Mouse (Mus musculus): ENCODE results near the gene Mfsd2b. TPM values are rescaled to one million over a fixed set of nuclear protein-coding genes. Genes with fewer than 3 reads are reported as not detected.

The Mfsd2b gene
- polyA plus RNA-seq, 1 experiment from 2014 or later: 28.0 TPM

DNA sequence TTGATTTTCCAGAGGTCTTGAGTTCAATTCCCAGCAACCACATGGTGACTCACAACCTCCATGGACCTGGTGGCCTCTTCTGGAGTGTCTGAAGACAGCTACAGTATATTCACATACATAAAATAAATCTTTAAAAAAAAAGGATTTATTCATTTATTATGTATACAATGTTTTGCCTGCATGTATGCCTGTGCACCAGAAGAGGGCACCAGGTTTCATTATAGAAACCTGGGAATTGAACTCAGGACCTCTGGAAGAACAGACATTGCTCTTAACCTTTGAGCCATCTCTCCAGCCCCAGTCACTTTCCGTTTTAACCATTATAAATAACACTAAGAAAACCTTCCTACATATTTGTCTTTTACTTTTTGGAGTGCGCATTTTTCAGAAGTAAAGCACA, 17.3 kb downstream of the Mfsd2b start:
- Histone ChIP-seq H3K4me3 (ENCODE audit: low read depth, low read length) (no peak overlapping the region), H3K4me1 (ENCODE audit: insufficient read depth) (no peaks in the 10 kb centered on the region), H3K36me3 (replicated peaks; ENCODE audit: insufficient read depth, low read length) (peaks cover 17% of the 10 kb centered on the region; the same call in 1 of the 2 replicates), H3K27me3 (ENCODE audit: insufficient read depth, low read length) (no peaks in the 10 kb centered on the region), H3K9me3 (ENCODE audit: low read length) (no peaks in the 10 kb centered on the region), H3K27ac (ENCODE audit: low read depth) (no peak overlapping the region), H3K4me2 (ENCODE audit: low read depth, low read length) (no peak overlapping the region), H3K9ac (replicated peaks) (no peak overlapping the region)
- DNase-seq (no peak), ATAC-seq (no peak)
- TF ChIP-seq EP300 (IDR thresholded peaks at IDR 0.05; ENCODE audit: low read depth) (no peak), CTCF (IDR thresholded peaks at IDR 0.05; ENCODE audit: low read depth) (peak; percentile 51)
- WGBS (ENCODE audit: insufficient replicate concordance): 89% methylated on average over 2 of the region's 2 CpGs

GRCm38 (mm10) chr12:4856160-4856559, 18.0 kb downstream of the Mfsd2b start:
- H3K4me1 ChIP-seq (ENCODE audit: insufficient read depth): no peaks in the 10 kb centered on the region
- no peak overlapping the region for H3K9ac ChIP-seq (replicated peaks)
- no peaks in the 10 kb centered on the region for H3K9me3 ChIP-seq (ENCODE audit: low read length)
- H3K4me2 ChIP-seq (ENCODE audit: low read depth, low read length): no peak overlapping the region
- 90% methylated on average over 5 of the region's 5 CpGs for WGBS (ENCODE audit: insufficient replicate concordance)
- no peak overlapping the region for H3K4me3 ChIP-seq (ENCODE audit: low read depth, low read length)
- no peaks in the 10 kb centered on the region for H3K27me3 ChIP-seq (ENCODE audit: insufficient read depth, low read length)
- no peak overlapping the region for H3K27ac ChIP-seq (ENCODE audit: low read depth)
- TF ChIP-seq EP300 (IDR thresholded peaks at IDR 0.05; ENCODE audit: low read depth) (no peak), CTCF (IDR thresholded peaks at IDR 0.05; ENCODE audit: low read depth) (peak; percentile 66)
- ATAC-seq: no peak
- peaks cover 10% of the 10 kb centered on the region; the same call in 1 of the 2 replicates for H3K36me3 ChIP-seq (replicated peaks; ENCODE audit: insufficient read depth, low read length)
- DNase-seq: peak; percentile 53

DNA sequence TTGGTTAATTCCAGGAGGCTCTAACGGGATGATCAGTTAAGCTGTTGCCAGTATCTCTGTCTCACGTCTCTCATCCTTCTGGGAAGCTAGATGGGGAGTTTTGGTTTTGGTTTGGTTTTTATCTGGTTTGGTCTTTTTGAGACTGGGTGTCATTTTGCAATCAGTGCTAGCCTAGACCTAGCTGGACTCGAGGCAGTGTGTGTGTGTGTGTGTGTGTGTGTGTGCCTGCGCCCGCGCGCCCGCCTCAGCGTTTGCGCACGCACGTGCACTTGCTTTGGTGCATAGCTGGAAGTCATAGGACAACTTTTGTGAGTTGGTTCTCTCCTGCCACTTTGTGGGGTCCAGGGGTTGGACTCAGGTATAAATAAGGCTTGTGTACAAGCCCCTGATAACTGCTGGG, 30.4 kb downstream of the Mfsd2b start:
- H3K4me1 ChIP-seq (ENCODE audit: insufficient read depth): peaks cover 21% of the 10 kb centered on the region
- no peaks in the 10 kb centered on the region for H3K9me3 ChIP-seq (ENCODE audit: low read length)
- DNase-seq: peak; percentile 76
- peak overlapping the region; percentile 81 for H3K4me3 ChIP-seq (ENCODE audit: low read depth, low read length)
- 0 out of 2 replicates have a peak, but pooled peaks cover 3% of the 10 kb centered on the region for H3K27me3 ChIP-seq (ENCODE audit: insufficient read depth, low read length)
- H3K36me3 ChIP-seq (replicated peaks; ENCODE audit: insufficient read depth, low read length): no peaks in the 10 kb centered on the region
- H3K9ac ChIP-seq (replicated peaks): peak overlapping the region; percentile 71
- 1% methylated on average over 12 of the region's 12 CpGs for WGBS (ENCODE audit: insufficient replicate concordance)
- peak; percentile 71 for ATAC-seq
- peak overlapping the region; percentile 87 for H3K27ac ChIP-seq (ENCODE audit: low read depth)
- TF ChIP-seq EP300 (IDR thresholded peaks at IDR 0.05; ENCODE audit: low read depth): no peak
- no peak for TF ChIP-seq CTCF (IDR thresholded peaks at IDR 0.05; ENCODE audit: low read depth)
- peak overlapping the region; percentile 88 for H3K4me2 ChIP-seq (ENCODE audit: low read depth, low read length)

DNA sequence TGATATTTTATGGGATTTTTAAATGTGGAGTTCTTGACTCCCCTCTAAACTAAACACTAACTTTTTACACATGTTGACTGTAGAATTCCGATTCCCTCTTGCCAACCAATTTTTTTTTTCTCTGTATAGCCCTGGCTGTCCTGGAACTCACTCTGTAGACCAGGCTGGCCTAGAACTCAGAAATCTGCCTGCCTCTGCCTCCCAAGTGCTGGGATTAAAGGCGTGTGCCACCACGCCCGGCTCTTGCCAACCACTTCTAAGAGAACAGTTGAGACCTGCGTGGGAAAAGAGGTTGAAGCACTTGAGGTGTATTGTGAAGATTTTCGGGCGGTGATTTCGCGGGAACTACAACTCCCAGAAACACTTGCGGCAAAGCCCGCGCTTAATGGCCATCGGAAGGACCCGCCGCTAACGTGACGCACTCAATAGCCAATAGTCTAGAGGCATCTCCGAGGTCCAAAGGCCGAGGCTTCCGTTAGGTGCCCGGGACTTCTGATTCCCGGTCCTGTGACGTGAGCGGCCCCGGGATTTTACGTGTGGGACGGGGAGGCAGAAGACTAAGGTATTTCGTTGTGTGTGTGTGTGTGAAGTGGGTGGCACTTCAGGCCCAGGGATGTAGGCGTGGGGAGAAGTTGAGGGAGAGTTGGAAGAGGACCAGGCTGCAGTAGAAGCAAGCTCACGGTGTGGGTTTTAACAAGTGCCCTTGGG, 31.1 kb downstream of the Mfsd2b start, which contains the start of gene Wdcp:
Wdcp (plus strand) TSS at position 414 of the 708 bp plus-strand sequence.
- Histone ChIP-seq H3K27me3 (ENCODE audit: insufficient read depth, low read length) (0 out of 2 replicates have a peak, but pooled peaks cover 3% of the 10 kb centered on the region), H3K36me3 (replicated peaks; ENCODE audit: insufficient read depth, low read length) (no peaks in the 10 kb centered on the region), H3K9me3 (ENCODE audit: low read length) (no peaks in the 10 kb centered on the region), H3K4me2 (ENCODE audit: low read depth, low read length) (peak within 1 kb of the TSS; percentile 88), H3K9ac (replicated peaks) (peak within 1 kb of the TSS; percentile 71), H3K4me3 (ENCODE audit: low read depth, low read length) (peak within 1 kb of the TSS; percentile 81), H3K4me1 (ENCODE audit: insufficient read depth) (peaks cover 21% of the 10 kb centered on the region), H3K27ac (ENCODE audit: low read depth) (peak within 1 kb of the TSS; percentile 87)
- ATAC-seq (peak; percentile 93), DNase-seq (peak; percentile 90)
- whole genome bisulfite sequencing (ENCODE audit: insufficient replicate concordance): under 1% methylated on average over 30 of the region's 30 CpGs
- TF ChIP-seq EP300 (IDR thresholded peaks at IDR 0.05; ENCODE audit: low read depth) (no peak), CTCF (IDR thresholded peaks at IDR 0.05; ENCODE audit: low read depth) (no peak)

DNA sequence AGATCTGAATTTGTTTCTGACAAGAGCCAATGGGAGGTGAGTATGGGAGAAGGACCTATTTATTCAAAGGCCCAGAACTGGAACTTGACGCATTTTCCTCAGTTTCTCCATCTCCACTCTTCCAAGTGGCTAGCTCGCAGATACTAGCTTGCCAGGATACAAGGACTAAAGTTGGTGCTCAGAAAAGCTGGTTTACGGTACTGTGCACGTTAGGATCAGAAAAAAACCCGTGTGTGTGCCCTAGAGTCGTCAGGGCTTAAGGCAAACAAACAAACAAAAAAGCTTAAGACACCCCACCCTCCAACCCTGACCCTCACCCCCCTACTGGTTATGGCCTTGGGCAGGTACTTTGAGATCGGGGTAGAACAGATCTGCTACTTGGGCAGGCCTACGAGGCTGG, 31.7 kb downstream of the Mfsd2b start:
- TF ChIP-seq CTCF (IDR thresholded peaks at IDR 0.05; ENCODE audit: low read depth) (no peak), EP300 (IDR thresholded peaks at IDR 0.05; ENCODE audit: low read depth) (no peak)
- no peak overlapping the region for H3K4me3 ChIP-seq (ENCODE audit: low read depth, low read length)
- no peak for ATAC-seq

DNA sequence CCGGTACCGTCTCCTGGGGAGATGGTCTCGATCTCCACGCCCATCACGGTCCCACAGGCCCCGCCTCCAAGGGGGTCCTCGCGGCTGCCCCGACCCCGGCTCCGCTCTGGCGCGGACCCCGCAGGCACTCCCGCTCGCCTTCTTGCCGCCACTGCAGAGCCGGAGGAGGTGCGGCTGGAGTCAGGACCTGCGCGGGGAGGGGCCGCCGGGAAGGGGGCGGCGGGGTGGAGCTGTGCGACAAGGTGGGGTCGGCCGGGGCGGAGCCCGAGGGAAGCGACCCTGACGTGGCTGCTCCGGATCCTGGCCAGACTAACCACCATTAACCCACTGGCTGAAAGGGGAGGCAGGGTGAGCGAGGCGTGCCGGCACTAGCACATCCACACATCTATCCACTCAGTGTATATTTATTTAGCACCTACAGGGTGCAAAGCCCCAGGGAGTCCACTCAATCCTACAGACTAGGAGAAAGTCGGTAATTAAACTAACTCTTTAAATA, 32.7 kb downstream of the Mfsd2b start, which contains the start of gene Fkbp1b:
Fkbp1b (minus strand) TSS at position 200 of the 496 bp plus-strand sequence.
- WGBS (ENCODE audit: insufficient replicate concordance): 0% methylated on average over 36 of the region's 37 CpGs
- peak within 1 kb of the TSS; percentile 75 for H3K9ac ChIP-seq (replicated peaks)
- H3K36me3 ChIP-seq (replicated peaks; ENCODE audit: insufficient read depth, low read length): no peaks in the 10 kb centered on the region
- no peaks in the 10 kb centered on the region for H3K9me3 ChIP-seq (ENCODE audit: low read length)
- TF ChIP-seq EP300 (IDR thresholded peaks at IDR 0.05; ENCODE audit: low read depth) (no peak), CTCF (IDR thresholded peaks at IDR 0.05; ENCODE audit: low read depth) (no peak)
- DNase-seq (peak; percentile 65), ATAC-seq (peak; percentile 17; the same call in 1 of the 2 replicates)
- peak within 1 kb of the TSS; percentile 100 for H3K4me2 ChIP-seq (ENCODE audit: low read depth, low read length)
- no peak within 1 kb of the TSS for H3K27ac ChIP-seq (ENCODE audit: low read depth)
- H3K4me1 ChIP-seq (ENCODE audit: insufficient read depth): peaks cover 21% of the 10 kb centered on the region
- 0 out of 2 replicates have a peak, but pooled peaks cover 3% of the 10 kb centered on the region for H3K27me3 ChIP-seq (ENCODE audit: insufficient read depth, low read length)
- peak within 1 kb of the TSS; percentile 73 for H3K4me3 ChIP-seq (ENCODE audit: low read depth, low read length)

More for the DNA sequence above, 31.7 kb downstream of the Mfsd2b start:
- DNase-seq: no peak
- Histone ChIP-seq H3K27ac (ENCODE audit: low read depth) (no peak overlapping the region), H3K27me3 (ENCODE audit: insufficient read depth, low read length) (0 out of 2 replicates have a peak, but pooled peaks cover 3% of the 10 kb centered on the region), H3K9me3 (ENCODE audit: low read length) (no peaks in the 10 kb centered on the region), H3K4me2 (ENCODE audit: low read depth, low read length) (no peak overlapping the region; the same call in 1 of the 2 replicates), H3K4me1 (ENCODE audit: insufficient read depth) (peaks cover 21% of the 10 kb centered on the region), H3K36me3 (replicated peaks; ENCODE audit: insufficient read depth, low read length) (no peaks in the 10 kb centered on the region), H3K9ac (replicated peaks) (no peak overlapping the region)
- 84% methylated on average over 8 of the region's 8 CpGs for WGBS (ENCODE audit: insufficient replicate concordance)

Data from liver, postnatal 0 days (tissue).